Mouse (Mus musculus): Measurements from ENCODE around the gene Gjb3. TPM values are rescaled to one million over a fixed set of nuclear protein-coding genes. Genes with fewer than 3 reads are reported as not detected.

Gjb3 gene
- polyA plus RNA-seq, 1 experiment from 2014 or later: 0.22 TPM

Other genes with a start within 250 kb of the Gjb3 start
- gene Tmem35b, start 207.2 kb downstream of the Gjb3 start, polyA plus RNA-seq (2015; fragmentation: Nextera tagmentation; extraction: Ambion mirVana): 20.3 and 21.4 TPM in 2 replicates
- 7.2 and 10.1 TPM in 2 replicates for gene Dlgap3, start 161.6 kb downstream of the Gjb3 start, polyA plus RNA-seq (2015; fragmentation: Nextera tagmentation; extraction: Ambion mirVana)
- gene Smim12, start 87.1 kb downstream of the Gjb3 start, polyA plus RNA-seq (2015; fragmentation: Nextera tagmentation; extraction: Ambion mirVana): 45.1 and 48.0 TPM in 2 replicates
- 17.8 and 17.9 TPM in 2 replicates for gene Gja4, start 16.8 kb downstream of the Gjb3 start, polyA plus RNA-seq (2015; fragmentation: Nextera tagmentation; extraction: Ambion mirVana)
- gene Gjb4, start 23.2 kb upstream of the Gjb3 start, polyA plus RNA-seq (2015; fragmentation: Nextera tagmentation; extraction: Ambion mirVana): 0.11 TPM in 1 of 2 replicates, not detected in the other
- 0.09 TPM in 1 of 2 replicates, not detected in the other for gene Gjb5, start 27.3 kb upstream of the Gjb3 start, polyA plus RNA-seq (2015; fragmentation: Nextera tagmentation; extraction: Ambion mirVana)